Mouse (Mus musculus) intestine, embryonic 14.5 days (tissue): ENCODE results near the gene Abhd14a. TPM values are rescaled to one million over a fixed set of nuclear protein-coding genes. Genes with fewer than 3 reads are reported as not detected.

Source experiments
- ATAC-seq: fragments of 200-750 bp; cut with Nextera tagmentation; replicated peaks from 2 replicates; pipeline ENCODE4 v1.8.0; 2017; ENCODE audit warnings: low read depth, moderate number of reproducible peaks, moderate TSS enrichment, moderate library complexity; ENCODE audit not compliant: low FRiP score, low TSS enrichment
- DNase-seq: peaks from one replicate; pipeline ENCODE4 v3.0.0-alpha.2; 2018; ENCODE audit warnings: low spot score
- H3K27ac ChIP-seq: fragments of 300-500 bp; sonication (generic); 2 replicates; pipeline ENCODE4 v1.5.1; 2014; ENCODE audit warnings: low read depth, mild to moderate bottlenecking, control low read depth
- H3K27me3 ChIP-seq: fragments of 300-500 bp; sonication (generic); replicated peaks from 2 replicates; pipeline ENCODE4 v1.6.1; 2014; ENCODE audit warnings: low read length, control low read depth; ENCODE audit not compliant: control insufficient read depth, insufficient read depth
- H3K36me3 ChIP-seq: fragments of 300-500 bp; sonication (generic); 2 replicates; pipeline ENCODE4 v1.6.1; 2014; ENCODE audit warnings: low read length, control low read depth; ENCODE audit not compliant: control insufficient read depth, insufficient read depth
- H3K4me1 ChIP-seq: fragments of 300-500 bp; sonication (generic); replicated peaks from 2 replicates; pipeline ENCODE4 v1.6.1; 2014; ENCODE audit warnings: low read length, control low read depth, mixed read lengths; ENCODE audit not compliant: control insufficient read depth, insufficient read depth
- H3K4me2 ChIP-seq: fragments of 300-500 bp; sonication (generic); 2 replicates; pipeline ENCODE4 v1.6.1; 2014; ENCODE audit warnings: low read length
- H3K4me3 ChIP-seq: fragments of 300-500 bp; sonication (generic); 2 replicates; pipeline ENCODE4 v1.5.1; 2014; ENCODE audit warnings: low read depth, low read length, control low read depth, mixed read lengths
- H3K9ac ChIP-seq: fragments of 300-500 bp; sonication (generic); 2 replicates; pipeline ENCODE4 v1.6.1; 2014; ENCODE audit warnings: mild to moderate bottlenecking, low read length
- H3K9me3 ChIP-seq: fragments of 300-500 bp; sonication (generic); 2 replicates; pipeline ENCODE4 v1.6.1; 2016; ENCODE audit warnings: low read length, control low read depth; ENCODE audit not compliant: control insufficient read depth
- WGBS: fragments of 180-500 bp; shearing (Covaris S2); extraction: QIAGEN DNeasy Blood & Tissue Kit; methylation state at CpG from one replicate; pipeline ENCODE4 v1.1.7; 2014; 5-methylcytosine and 5-hydroxymethylcytosine counted together
- polyA plus RNA-seq: library from polyadenylated mRNA; unstranded; fragments of >200 nt; fragmentation: Nextera tagmentation; extraction: Ambion mirVana; gene quantifications from 2 replicates; pipeline ENCODE4 v1.2.1, GENCODE M21; 2014

Abhd14a gene
- polyA plus RNA-seq, 1 experiment from 2014 or later = 58.2 TPM

DNA sequence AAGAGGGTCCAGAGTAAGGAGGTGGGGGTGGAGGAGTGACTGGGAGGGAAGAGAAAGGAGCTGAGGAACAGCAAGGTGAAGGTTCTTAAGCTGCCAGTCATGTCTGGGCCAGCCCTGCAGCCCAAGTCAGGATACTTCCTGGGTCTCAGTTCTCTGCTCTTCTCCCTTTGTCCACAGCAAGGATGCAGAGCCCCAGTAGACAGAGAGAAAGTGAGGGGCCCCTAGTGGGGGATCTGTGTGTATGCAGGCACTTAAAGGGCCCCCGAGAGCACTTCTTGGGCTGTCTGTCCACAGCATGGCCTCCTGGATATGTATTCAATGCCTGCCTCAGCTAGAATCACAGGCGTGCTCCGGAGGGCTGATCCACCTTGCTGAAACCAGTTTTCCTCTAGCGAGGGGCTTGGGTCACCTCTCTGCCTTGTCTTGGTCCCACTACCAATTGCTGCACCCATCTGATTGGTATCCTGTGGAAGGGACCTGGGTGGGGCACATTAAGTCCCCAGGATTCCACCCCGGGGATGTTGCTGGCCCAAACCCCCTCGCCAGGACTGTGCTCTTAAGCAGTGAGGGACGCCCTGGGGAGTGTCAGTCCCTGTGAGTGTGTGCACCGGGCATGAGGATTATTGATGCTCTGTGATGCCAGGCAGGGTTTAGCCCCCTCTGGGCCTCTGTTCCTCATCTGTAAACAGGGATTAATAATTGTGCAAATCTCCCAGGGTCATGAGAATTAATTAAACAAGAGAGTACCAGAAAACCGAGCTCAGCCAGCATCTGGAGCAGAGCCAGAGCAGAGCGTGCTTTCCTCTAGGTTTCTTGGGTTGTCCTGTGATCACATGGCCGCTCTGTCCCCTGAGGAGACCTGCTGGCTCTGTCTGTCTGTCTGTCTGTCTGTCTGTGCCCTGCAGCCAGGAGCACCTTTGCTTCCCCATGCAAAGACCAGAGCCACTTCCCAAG, 52.6 kb downstream of the Abhd14a start:
- ATAC-seq (0 out of 2 replicates have a peak, but pooled peaks have one; percentile 33), DNase-seq (no peak)
- H3K4me1 ChIP-seq = peaks cover 9% of the 10 kb centered on the region
- no peaks in the 10 kb centered on the region for H3K36me3 ChIP-seq
- H3K27ac ChIP-seq = no peak overlapping the region
- H3K27me3 ChIP-seq = no peaks in the 10 kb centered on the region
- WGBS = 54% methylated on average over 11 of the region's 11 CpGs
- no peaks in the 10 kb centered on the region for H3K9me3 ChIP-seq
- H3K9ac ChIP-seq = no peak overlapping the region
- no peak overlapping the region for H3K4me2 ChIP-seq
- no peak overlapping the region for H3K4me3 ChIP-seq

DNA sequence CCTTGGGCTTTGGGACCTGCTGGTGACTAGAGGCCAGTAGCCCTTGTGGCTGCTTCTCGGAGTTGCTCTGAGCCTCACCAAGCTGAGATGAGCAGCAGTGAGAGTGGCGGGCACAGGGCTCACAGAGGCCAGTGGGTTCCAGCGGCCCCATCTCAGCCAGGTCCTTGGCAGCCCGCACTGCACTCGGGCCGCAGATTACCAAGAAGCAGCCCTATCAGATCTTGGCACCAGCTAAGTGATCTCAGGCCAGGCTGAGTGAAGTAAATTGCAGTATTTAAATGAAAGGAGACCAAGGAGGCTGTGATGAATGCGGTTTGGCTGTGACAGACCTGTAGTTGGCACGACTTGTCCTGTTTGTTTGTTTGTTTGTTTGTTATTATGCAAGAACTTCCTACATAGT, 53.9 kb downstream of the Abhd14a start:
- no peak overlapping the region for H3K4me3 ChIP-seq
- ATAC-seq = no peak
- peaks cover 9% of the 10 kb centered on the region for H3K4me1 ChIP-seq
- DNase-seq = no peak
- no peak overlapping the region for H3K4me2 ChIP-seq
- no peaks in the 10 kb centered on the region for H3K36me3 ChIP-seq
- no peak overlapping the region for H3K27ac ChIP-seq
- H3K27me3 ChIP-seq = no peaks in the 10 kb centered on the region
- H3K9me3 ChIP-seq = no peaks in the 10 kb centered on the region
- 92% methylated on average over 8 of the region's 8 CpGs for WGBS
- no peak overlapping the region for H3K9ac ChIP-seq

DNA sequence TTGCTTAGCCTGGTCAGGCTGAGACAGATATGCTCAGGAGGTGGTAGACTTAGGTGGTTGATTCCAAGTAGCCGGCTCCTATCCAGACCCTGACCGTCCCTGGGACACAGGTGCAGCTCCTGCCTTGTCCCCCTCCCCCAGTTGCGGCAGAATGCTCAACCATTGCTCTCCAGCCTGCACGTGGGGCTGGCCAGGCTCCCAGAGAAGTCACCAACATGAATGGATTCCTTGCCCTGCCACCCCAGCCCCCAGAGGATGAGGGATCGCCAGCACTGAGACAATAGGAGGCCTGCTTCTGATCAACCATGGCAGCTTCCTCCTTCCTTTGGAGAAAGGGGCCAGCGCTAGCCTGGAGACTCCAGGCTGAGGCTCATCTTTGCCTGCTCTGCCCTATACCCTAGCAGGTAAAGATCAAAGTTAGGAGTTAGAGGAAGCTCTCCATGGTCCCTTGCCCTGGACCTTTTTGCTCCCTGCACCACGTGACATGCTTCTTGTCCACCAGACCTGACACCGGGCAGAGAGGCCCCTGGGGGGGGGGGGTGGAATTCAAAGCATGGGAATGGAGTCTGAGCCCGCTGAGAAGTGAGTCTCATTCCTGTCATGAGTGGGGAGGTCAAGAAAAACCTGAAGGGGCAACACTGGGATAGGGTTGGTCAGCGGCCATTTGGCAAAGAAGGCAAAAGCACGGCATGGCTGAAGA, 54.5 kb downstream of the Abhd14a start:
- Histone ChIP-seq H3K9me3 (no peaks in the 10 kb centered on the region), H3K4me1 (peaks cover 9% of the 10 kb centered on the region), H3K4me2 (no peak overlapping the region), H3K27me3 (no peaks in the 10 kb centered on the region), H3K9ac (no peak overlapping the region), H3K36me3 (no peaks in the 10 kb centered on the region), H3K4me3 (no peak overlapping the region), H3K27ac (no peak overlapping the region)
- no peak for DNase-seq
- 56% methylated on average over 11 of the region's 11 CpGs for WGBS
- peak; percentile 9; the same call in 1 of the 2 replicates for ATAC-seq

Other genes with a start within 250 kb of the Abhd14a start
- gene Ppm1m, start 247.9 kb downstream of the Abhd14a start, polyA plus RNA-seq = 31.2 and 33.6 TPM in 2 replicates
- 56.4 and 59.5 TPM in 2 replicates for gene Twf2, start 244.6 kb downstream of the Abhd14a start, polyA plus RNA-seq
- gene Tlr9, start 225.1 kb downstream of the Abhd14a start, polyA plus RNA-seq = 0.08 TPM in 1 of 2 replicates, not detected in the other
- gene Alas1, start 199.0 kb downstream of the Abhd14a start, polyA plus RNA-seq = 102 and 109 TPM in 2 replicates
- 29.1 and 29.6 TPM in 2 replicates for gene Poc1a, start 166.6 kb downstream of the Abhd14a start, polyA plus RNA-seq
- gene Dusp7, start 79.0 kb downstream of the Abhd14a start, polyA plus RNA-seq = 16.5 and 19.8 TPM in 2 replicates
- gene Rpl29, start 18.2 kb downstream of the Abhd14a start, polyA plus RNA-seq = 1,252 and 1,315 TPM in 2 replicates
- 38.6 and 39.8 TPM in 2 replicates for gene Acy1, start 9.4 kb downstream of the Abhd14a start, polyA plus RNA-seq
- 25.7 and 27.2 TPM in 2 replicates for gene Abhd14b, start 219 bp downstream of the Abhd14a start, polyA plus RNA-seq
- 55.3 and 73.4 TPM in 2 replicates for gene Pcbp4, start 5.6 kb upstream of the Abhd14a start, polyA plus RNA-seq
- gene Gpr62, start 18.3 kb upstream of the Abhd14a start, polyA plus RNA-seq = 0.08 and 0.41 TPM in 2 replicates
- 51.7 and 52.4 TPM in 2 replicates for gene Rrp9, start 28.3 kb upstream of the Abhd14a start, polyA plus RNA-seq
- gene Parp3, start 29.3 kb upstream of the Abhd14a start, polyA plus RNA-seq = 1.7 and 2.2 TPM in 2 replicates
- not detected in 2 replicates for gene Iqcf1, start 52.3 kb upstream of the Abhd14a start, polyA plus RNA-seq
- not detected in 2 replicates for gene Iqcf5, start 66.9 kb upstream of the Abhd14a start, polyA plus RNA-seq
- gene Iqcf3, start 114.0 kb upstream of the Abhd14a start, polyA plus RNA-seq = not detected in 2 replicates
- gene Iqcf4, start 123.3 kb upstream of the Abhd14a start, polyA plus RNA-seq = not detected in 2 replicates
- not detected in 2 replicates for gene Iqcf6, start 178.9 kb upstream of the Abhd14a start, polyA plus RNA-seq
- gene Grm2, start 208.4 kb upstream of the Abhd14a start, polyA plus RNA-seq = not detected in 2 replicates
- gene Tex264, start 238.2 kb upstream of the Abhd14a start, polyA plus RNA-seq = 47.8 and 49.8 TPM in 2 replicates